Mouse (Mus musculus): ENCODE results near the gene Ccnl2. TPM values are rescaled to one million over a fixed set of nuclear protein-coding genes. Genes with fewer than 3 reads are reported as not detected.

Ccnl2 gene
- polyA plus RNA-seq, 1 experiment from 2014 or later = 166 TPM

GRCm38 (mm10) chr4:155859318-155859717, 47.0 kb downstream of the Ccnl2 start:
- WGBS = 33% methylated on average over 13 of the region's 13 CpGs
- Histone ChIP-seq H3K4me3 (no peak overlapping the region), H3K4me1 (no peaks in the 10 kb centered on the region)

GRCm38 (mm10) chr4:155861787-155862186, 49.5 kb downstream of the Ccnl2 start:
- Histone ChIP-seq H3K27ac (no peak overlapping the region), H3K9ac (no peak overlapping the region), H3K4me3 (no peak overlapping the region), H3K9me3 (replicated peaks) (no peaks in the 10 kb centered on the region), H3K27me3 (no peaks in the 10 kb centered on the region), H3K4me1 (no peaks in the 10 kb centered on the region), H3K36me3 (ENCODE audit: poor library complexity, severe bottlenecking) (peaks cover 81% of the 10 kb centered on the region), H3K4me2 (no peak overlapping the region)
- 90% methylated on average over 7 of the region's 7 CpGs for WGBS
- ATAC-seq = no peak

More at GRCm38 (mm10) chr4:155859318-155859717, 47.0 kb downstream of the Ccnl2 start:
- Histone ChIP-seq H3K9me3 (replicated peaks) (no peaks in the 10 kb centered on the region), H3K4me2 (no peak overlapping the region), H3K27me3 (no peaks in the 10 kb centered on the region), H3K27ac (no peak overlapping the region), H3K9ac (no peak overlapping the region), H3K36me3 (ENCODE audit: poor library complexity, severe bottlenecking) (peaks cover 85% of the 10 kb centered on the region)
- ATAC-seq = no peak

GRCm38 (mm10) chr4:155863001-155863400, 50.7 kb downstream of the Ccnl2 start, which contains the start of gene Tas1r3:
Tas1r3 (minus strand) TSS chr4:155863362.
- Histone ChIP-seq H3K9ac (no peak within 1 kb of the TSS), H3K4me3 (no peak within 1 kb of the TSS), H3K4me1 (peaks cover 3% of the 10 kb centered on the region; the same call in 1 of the 2 replicates), H3K27me3 (no peaks in the 10 kb centered on the region), H3K9me3 (replicated peaks) (no peaks in the 10 kb centered on the region), H3K4me2 (no peak within 1 kb of the TSS), H3K36me3 (ENCODE audit: poor library complexity, severe bottlenecking) (peaks cover 71% of the 10 kb centered on the region), H3K27ac (no peak within 1 kb of the TSS)
- ATAC-seq = no peak
- WGBS = 86% methylated on average over 5 of the region's 5 CpGs

GRCm38 (mm10) chr4:155868614-155869298, 56.5 kb downstream of the Ccnl2 start:
- Histone ChIP-seq H3K4me1 (peaks cover 29% of the 10 kb centered on the region), H3K9ac (peak overlapping the region; percentile 89), H3K4me3 (peak overlapping the region; percentile 79), H3K4me2 (peak overlapping the region; percentile 82), H3K27me3 (no peaks in the 10 kb centered on the region), H3K9me3 (replicated peaks) (no peaks in the 10 kb centered on the region), H3K36me3 (ENCODE audit: poor library complexity, severe bottlenecking) (peaks cover 49% of the 10 kb centered on the region), H3K27ac (peak overlapping the region; percentile 61; the same call in 1 of the 2 replicates)
- 11% methylated on average over 22 of the region's 22 CpGs for WGBS
- no peak; the same call in none of the 2 replicates for ATAC-seq

- ATAC-seq = peak; percentile 98
- under 1% methylated on average over 63 of the region's 63 CpGs for WGBS
- Histone ChIP-seq H3K4me2 (peak within 1 kb of the TSS; percentile 82), H3K9ac (peak within 1 kb of the TSS; percentile 89), H3K4me1 (peaks cover 29% of the 10 kb centered on the region), H3K9me3 (replicated peaks) (no peaks in the 10 kb centered on the region), H3K36me3 (ENCODE audit: poor library complexity, severe bottlenecking) (peaks cover 54% of the 10 kb centered on the region), H3K27ac (peak within 1 kb of the TSS; percentile 61), H3K27me3 (no peaks in the 10 kb centered on the region), H3K4me3 (peak within 1 kb of the TSS; percentile 79)
Measured at GRCm38 (mm10) chr4:155869317-155870033, 57.2 kb downstream of the Ccnl2 start, which contains the start of the genes Cptp and Ints11. Cptp (minus strand) TSS chr4:155869440. Ints11 (plus strand) TSS chr4:155869546.

GRCm38 (mm10) chr4:155871404-155871803, 59.1 kb downstream of the Ccnl2 start:
- Histone ChIP-seq H3K4me1 (peaks cover 29% of the 10 kb centered on the region), H3K36me3 (ENCODE audit: poor library complexity, severe bottlenecking) (peaks cover 55% of the 10 kb centered on the region), H3K27ac (no peak overlapping the region), H3K4me3 (peak overlapping the region; percentile 6; the same call in 1 of the 2 replicates), H3K27me3 (no peaks in the 10 kb centered on the region), H3K4me2 (no peak overlapping the region), H3K9ac (0 out of 2 replicates have a peak overlapping the region, but pooled peaks have one; percentile 18), H3K9me3 (replicated peaks) (no peaks in the 10 kb centered on the region)
- WGBS = 93% methylated on average over 7 of the region's 7 CpGs
- ATAC-seq = no peak

Small RNA genes within 50 kb of the gene (microRNA-seq; reads per million reads assigned to microRNA genes)
- not detected for gene Gm27743

Other genes with a start within 250 kb of the Ccnl2 start
- 10.6 and 10.7 TPM in 2 replicates for gene Slc35e2, start 211.1 kb upstream of the Ccnl2 start, polyA plus RNA-seq (2015; fragmentation: Nextera tagmentation; extraction: Ambion mirVana)
- 75.5 and 77.9 TPM in 2 replicates for gene Cdk11b, start 187.6 kb upstream of the Ccnl2 start, polyA plus RNA-seq (2015; fragmentation: Nextera tagmentation; extraction: Ambion mirVana)
- not detected in 2 replicates for gene Gm10563, start 167.1 kb upstream of the Ccnl2 start, polyA plus RNA-seq (2015; fragmentation: Nextera tagmentation; extraction: Ambion mirVana)
- 1.6 and 2.1 TPM in 2 replicates for gene Mmp23, start 159.1 kb upstream of the Ccnl2 start, polyA plus RNA-seq (2015; fragmentation: Nextera tagmentation; extraction: Ambion mirVana)
- gene Mib2, start 143.3 kb upstream of the Ccnl2 start, polyA plus RNA-seq (2015; fragmentation: Nextera tagmentation; extraction: Ambion mirVana) = 29.8 and 35.2 TPM in 2 replicates
- gene Fndc10, start 118.1 kb upstream of the Ccnl2 start, polyA plus RNA-seq (2015; fragmentation: Nextera tagmentation; extraction: Ambion mirVana) = 1.9 and 2.3 TPM in 2 replicates
- 160 and 162 TPM in 2 replicates for gene Ssu72, start 107.7 kb upstream of the Ccnl2 start, polyA plus RNA-seq (2015; fragmentation: Nextera tagmentation; extraction: Ambion mirVana)
- 1.9 and 2.4 TPM in 2 replicates for gene Tmem240, start 77.7 kb upstream of the Ccnl2 start, polyA plus RNA-seq (2015; fragmentation: Nextera tagmentation; extraction: Ambion mirVana)
- 79.2 and 93.3 TPM in 2 replicates for gene Atad3a, start 51.4 kb upstream of the Ccnl2 start, polyA plus RNA-seq (2015; fragmentation: Nextera tagmentation; extraction: Ambion mirVana)
- 15.1 and 15.3 TPM in 2 replicates for gene Vwa1, start 37.8 kb upstream of the Ccnl2 start, polyA plus RNA-seq (2015; fragmentation: Nextera tagmentation; extraction: Ambion mirVana)
- gene Tmem88b, start 26.6 kb upstream of the Ccnl2 start, polyA plus RNA-seq (2015; fragmentation: Nextera tagmentation; extraction: Ambion mirVana) = 0.20 and 0.45 TPM in 2 replicates
- 0.18 TPM in 1 of 2 replicates, not detected in the other for gene Ankrd65, start 22.1 kb upstream of the Ccnl2 start, polyA plus RNA-seq (2015; fragmentation: Nextera tagmentation; extraction: Ambion mirVana)
- 251 and 266 TPM in 2 replicates for gene Mrpl20, start 9.6 kb upstream of the Ccnl2 start, polyA plus RNA-seq (2015; fragmentation: Nextera tagmentation; extraction: Ambion mirVana)
- 147 and 151 TPM in 2 replicates for gene Aurkaip1, start 18.8 kb downstream of the Ccnl2 start, polyA plus RNA-seq (2015; fragmentation: Nextera tagmentation; extraction: Ambion mirVana)
- gene Mxra8, start 27.2 kb downstream of the Ccnl2 start, polyA plus RNA-seq (2015; fragmentation: Nextera tagmentation; extraction: Ambion mirVana) = 15.6 and 17.1 TPM in 2 replicates
- gene Dvl1, start 34.9 kb downstream of the Ccnl2 start, polyA plus RNA-seq (2015; fragmentation: Nextera tagmentation; extraction: Ambion mirVana) = 7.2 and 7.6 TPM in 2 replicates
- 0.58 and 0.72 TPM in 2 replicates for gene Tas1r3, start 50.9 kb downstream of the Ccnl2 start, polyA plus RNA-seq (2015; fragmentation: Nextera tagmentation; extraction: Ambion mirVana)
- gene Cptp, start 57.0 kb downstream of the Ccnl2 start, polyA plus RNA-seq (2015; fragmentation: Nextera tagmentation; extraction: Ambion mirVana) = 19.1 and 22.3 TPM in 2 replicates
- gene Ints11, start 57.1 kb downstream of the Ccnl2 start, polyA plus RNA-seq (2015; fragmentation: Nextera tagmentation; extraction: Ambion mirVana) = 96.2 and 106 TPM in 2 replicates
- 46.5 and 54.2 TPM in 2 replicates for gene Pusl1, start 79.3 kb downstream of the Ccnl2 start, polyA plus RNA-seq (2015; fragmentation: Nextera tagmentation; extraction: Ambion mirVana)
- 51.0 and 56.7 TPM in 2 replicates for gene Acap3, start 79.3 kb downstream of the Ccnl2 start, polyA plus RNA-seq (2015; fragmentation: Nextera tagmentation; extraction: Ambion mirVana)
- 131 and 136 TPM in 2 replicates for gene Ube2j2, start 131.3 kb downstream of the Ccnl2 start, polyA plus RNA-seq (2015; fragmentation: Nextera tagmentation; extraction: Ambion mirVana)
- 7.0 and 10.1 TPM in 2 replicates for gene C1qtnf12, start 149.8 kb downstream of the Ccnl2 start, polyA plus RNA-seq (2015; fragmentation: Nextera tagmentation; extraction: Ambion mirVana)
- gene B3galt6, start 180.2 kb downstream of the Ccnl2 start, polyA plus RNA-seq (2015; fragmentation: Nextera tagmentation; extraction: Ambion mirVana) = 21.0 and 21.8 TPM in 2 replicates
- gene Sdf4, start 180.4 kb downstream of the Ccnl2 start, polyA plus RNA-seq (2015; fragmentation: Nextera tagmentation; extraction: Ambion mirVana) = 113 and 118 TPM in 2 replicates
- gene Tnfrsf4, start 201.4 kb downstream of the Ccnl2 start, polyA plus RNA-seq (2015; fragmentation: Nextera tagmentation; extraction: Ambion mirVana) = 0.63 and 1.1 TPM in 2 replicates
- gene Tnfrsf18, start 213.7 kb downstream of the Ccnl2 start, polyA plus RNA-seq (2015; fragmentation: Nextera tagmentation; extraction: Ambion mirVana) = 0.83 and 0.98 TPM in 2 replicates
- not detected in 2 replicates for gene Ttll10, start 246.9 kb downstream of the Ccnl2 start, polyA plus RNA-seq (2015; fragmentation: Nextera tagmentation; extraction: Ambion mirVana)